ENCODE assay signal across 9 mouse cellular contexts in the genomic region with DNA sequence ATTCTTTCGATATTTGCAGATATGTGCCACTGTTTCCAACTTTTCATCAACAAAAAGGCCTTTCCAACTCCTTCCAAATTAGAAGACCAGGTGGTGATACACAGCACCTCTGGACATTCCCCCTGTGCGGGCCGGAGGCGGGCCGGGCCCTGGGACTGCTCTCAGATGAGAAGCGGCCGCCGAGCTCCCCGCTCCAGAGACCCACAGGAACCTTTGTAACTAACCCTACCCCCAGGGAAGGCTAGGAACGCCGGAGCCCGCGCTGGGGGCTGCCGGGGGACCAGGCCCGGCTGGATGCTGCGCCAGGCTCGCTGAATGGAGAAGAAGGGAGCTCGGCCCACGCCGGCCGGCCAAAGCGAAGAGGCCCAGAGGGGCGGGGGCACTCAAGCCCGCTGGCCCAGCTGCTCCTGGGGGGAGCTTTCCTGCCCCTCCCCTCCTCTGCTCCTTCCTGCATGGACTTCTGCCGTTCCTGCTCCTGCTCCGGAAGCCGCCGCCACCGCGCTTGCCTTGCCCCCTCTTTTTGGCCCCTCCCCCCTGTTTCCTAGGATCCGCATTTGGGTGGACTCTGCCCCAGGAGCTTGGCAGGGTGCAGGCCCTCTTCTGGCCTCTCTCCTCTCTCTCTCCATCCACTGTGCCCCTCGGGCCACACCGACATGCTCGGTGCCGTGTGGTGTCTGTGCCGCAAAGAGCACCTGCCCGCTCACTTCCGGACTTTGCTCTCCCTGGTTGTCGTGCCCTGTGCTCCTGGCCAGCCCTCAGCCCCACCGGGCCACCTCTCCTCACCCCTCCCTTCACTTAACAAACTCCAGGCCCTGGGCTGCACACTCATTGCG. TPM values are rescaled to one million over a fixed set of nuclear protein-coding genes. Genes with fewer than 3 reads are reported as not detected.
DNase-seq lines count a peak whose midpoint lies in the region; ATAC-seq lines count a peak whose summit lies in the region.
"Had no signal": no experiment of that assay in that cellular context is flagged by ENCODE, and none has a peak within 500 bp of the region (broad histone marks: within the 10 kb centered on the region; RNA-seq: fewer than 3 reads in every experiment).

No protein-coding gene starts in this region.

- H3K36me3 ChIP-seq in forebrain, embryonic 12.5 days (replicated peaks), result peaks cover 70% of the 10 kb centered on the region
- peaks cover 72% of the 10 kb centered on the region for H3K36me3 ChIP-seq in liver, embryonic 15.5 days (replicated peaks)

- ATAC-seq in forebrain, embryonic 12.5 days (ENCODE audit: low FRiP score), result no peak
- peak; percentile 53 for ATAC-seq in liver, embryonic 15.5 days (ENCODE audit: insufficient read depth)
- no peak for ATAC-seq in megakaryocyte, adult 5-6 weeks (ENCODE audit: poor library complexity, severe bottlenecking)

- no peak overlapping the region for H3K4me3 ChIP-seq in forebrain, embryonic 12.5 days (replicated peaks)
- no peak overlapping the region for H3K4me3 ChIP-seq in liver, embryonic 15.5 days (replicated peaks)

- no peaks in the 10 kb centered on the region for H3K9me3 ChIP-seq in forebrain, embryonic 12.5 days
- no peaks in the 10 kb centered on the region for H3K9me3 ChIP-seq in liver, embryonic 15.5 days (replicated peaks)

- H3K4me2 ChIP-seq in forebrain, embryonic 12.5 days, result peak overlapping the region; percentile 21; the same call in 1 of the 2 replicates
- peak overlapping the region; percentile 42 for H3K4me2 ChIP-seq in liver, embryonic 15.5 days

- H3K27me3 ChIP-seq in forebrain, embryonic 12.5 days, result peaks cover 36% of the 10 kb centered on the region
- no peaks in the 10 kb centered on the region for H3K27me3 ChIP-seq in liver, embryonic 15.5 days

- DNase-seq in cerebellum, adult 9-11 months, result peak; percentile 52
- DNase-seq in cerebellum, adult 11 months, result no peak
- DNase-seq in kidney, adult 9 months, result peak; percentile 89
- no peak for DNase-seq in left cerebral cortex, adult 11 months (ENCODE audit: low spot score)
- DNase-seq in gastrocnemius, postnatal 25 days, result no peak

- 37% methylated on average over 41 of the region's 41 CpGs for WGBS in forebrain, embryonic 12.5 days
- WGBS in liver, embryonic 15.5 days (ENCODE audit: insufficient replicate concordance), result 73% methylated on average over 41 of the region's 41 CpGs

- H3K9ac ChIP-seq in forebrain, embryonic 12.5 days, result peak overlapping the region; percentile 25; the same call in 1 of the 2 replicates
- H3K9ac ChIP-seq in liver, embryonic 15.5 days, result no peak overlapping the region

- 0 out of 2 replicates have a peak overlapping the region, but pooled peaks have one; percentile 32 for H3K27ac ChIP-seq in forebrain, embryonic 12.5 days
- peak overlapping the region; percentile 67 for H3K27ac ChIP-seq in liver, embryonic 15.5 days (replicated peaks)

- peaks cover 67% of the 10 kb centered on the region for H3K4me1 ChIP-seq in forebrain, embryonic 12.5 days
- H3K4me1 ChIP-seq in liver, embryonic 15.5 days (replicated peaks), result peaks cover 12% of the 10 kb centered on the region; the same call in 1 of the 2 replicates

RNA-seq across cellular contexts. Expression of gene Agap3, which starts 30.5 kb away (rescaled TPM):
- polyA plus RNA-seq in forebrain, embryonic 12.5 days (2016; fragmentation: Nextera tagmentation; extraction: Ambion mirVana), result 41.1 and 61.2 TPM in 2 replicates
- 11.3 and 14.7 TPM in 2 replicates for polyA plus RNA-seq in liver, embryonic 15.5 days (2015; fragmentation: Nextera tagmentation; extraction: Ambion mirVana)
- total RNA-seq in megakaryocyte, adult 5-6 weeks (2015), result 12.1 and 14.2 TPM in 2 replicates
- 19.7 and 23.9 TPM in 2 replicates for total RNA-seq in megakaryocyte, adult 5-6 weeks (2017)
- 10 to 100 TPM; 52.4 to 56.0 TPM for total RNA-seq in gastrocnemius, postnatal 25 days (2021)

RNA-seq across cellular contexts. Expression of gene Tmub1, which starts 34.8 kb away (rescaled TPM):
- polyA plus RNA-seq in forebrain, embryonic 12.5 days (2016; fragmentation: Nextera tagmentation; extraction: Ambion mirVana), result 28.6 and 30.7 TPM in 2 replicates
- 5.1 and 5.5 TPM in 2 replicates for polyA plus RNA-seq in liver, embryonic 15.5 days (2015; fragmentation: Nextera tagmentation; extraction: Ambion mirVana)
- 11.3 and 13.4 TPM in 2 replicates for total RNA-seq in megakaryocyte, adult 5-6 weeks (2015)
- total RNA-seq in megakaryocyte, adult 5-6 weeks (2017), result 11.7 and 20.9 TPM in 2 replicates
- total RNA-seq in gastrocnemius, postnatal 25 days (2021), result 10 to 100 TPM; 17.2 to 18.9 TPM

RNA-seq across cellular contexts. Expression of gene Fastk, which starts 37.4 kb away (rescaled TPM):
- polyA plus RNA-seq in forebrain, embryonic 12.5 days (2016; fragmentation: Nextera tagmentation; extraction: Ambion mirVana), result 97.1 and 102 TPM in 2 replicates
- 49.3 and 55.5 TPM in 2 replicates for polyA plus RNA-seq in liver, embryonic 15.5 days (2015; fragmentation: Nextera tagmentation; extraction: Ambion mirVana)
- total RNA-seq in megakaryocyte, adult 5-6 weeks (2015), result 33.4 and 42.2 TPM in 2 replicates
- total RNA-seq in megakaryocyte, adult 5-6 weeks (2017), result 21.7 and 22.3 TPM in 2 replicates
- 100 to 1,000 TPM; 169 to 176 TPM for total RNA-seq in gastrocnemius, postnatal 25 days (2021)

RNA-seq across cellular contexts. Expression of gene Gbx1, which starts 44.5 kb away (rescaled TPM):
- 1.1 and 1.2 TPM in 2 replicates for polyA plus RNA-seq in forebrain, embryonic 12.5 days (2016; fragmentation: Nextera tagmentation; extraction: Ambion mirVana)
- not detected in 2 replicates for polyA plus RNA-seq in liver, embryonic 15.5 days (2015; fragmentation: Nextera tagmentation; extraction: Ambion mirVana)
- not detected in 2 replicates for total RNA-seq in megakaryocyte, adult 5-6 weeks (2015)
- total RNA-seq in megakaryocyte, adult 5-6 weeks (2017), result not detected in 2 replicates
- not detected for total RNA-seq in gastrocnemius, postnatal 25 days (2021)
- polyA plus RNA-seq: gonadal fat pad, adult 2 months had no signal

RNA-seq across cellular contexts. Expression of gene Asb10, which starts 58.3 kb away (rescaled TPM):
- polyA plus RNA-seq in forebrain, embryonic 12.5 days (2016; fragmentation: Nextera tagmentation; extraction: Ambion mirVana), result 0.10 TPM in 1 of 2 replicates, not detected in the other
- 0.07 and 0.12 TPM in 2 replicates for polyA plus RNA-seq in liver, embryonic 15.5 days (2015; fragmentation: Nextera tagmentation; extraction: Ambion mirVana)
- total RNA-seq in megakaryocyte, adult 5-6 weeks (2015), result not detected in 2 replicates
- total RNA-seq in megakaryocyte, adult 5-6 weeks (2017), result not detected in 2 replicates
- 10 to 100 TPM; 33.2 to 66.7 TPM for total RNA-seq in gastrocnemius, postnatal 25 days (2021)

Comparison
In these comparisons a context has a peak if more than half of its experiments do, and no peak if none do; other contexts are left out.
1. DNase-seq: peak in cerebellum, adult 9-11 months (single experiment) and kidney, adult 9 months (single experiment); none in cerebellum, adult 11 months (single experiment), left cerebral cortex, adult 11 months (single experiment) and gastrocnemius, postnatal 25 days (single experiment).